Mouse (Mus musculus): ENCODE results near the gene Gucy2g.
"Not testable (repeated sequence)": the region's sequence is repeated elsewhere in the genome, so short reads cannot be mapped to it uniquely, and the experiment has no call there.

The Gucy2g gene

DNA sequence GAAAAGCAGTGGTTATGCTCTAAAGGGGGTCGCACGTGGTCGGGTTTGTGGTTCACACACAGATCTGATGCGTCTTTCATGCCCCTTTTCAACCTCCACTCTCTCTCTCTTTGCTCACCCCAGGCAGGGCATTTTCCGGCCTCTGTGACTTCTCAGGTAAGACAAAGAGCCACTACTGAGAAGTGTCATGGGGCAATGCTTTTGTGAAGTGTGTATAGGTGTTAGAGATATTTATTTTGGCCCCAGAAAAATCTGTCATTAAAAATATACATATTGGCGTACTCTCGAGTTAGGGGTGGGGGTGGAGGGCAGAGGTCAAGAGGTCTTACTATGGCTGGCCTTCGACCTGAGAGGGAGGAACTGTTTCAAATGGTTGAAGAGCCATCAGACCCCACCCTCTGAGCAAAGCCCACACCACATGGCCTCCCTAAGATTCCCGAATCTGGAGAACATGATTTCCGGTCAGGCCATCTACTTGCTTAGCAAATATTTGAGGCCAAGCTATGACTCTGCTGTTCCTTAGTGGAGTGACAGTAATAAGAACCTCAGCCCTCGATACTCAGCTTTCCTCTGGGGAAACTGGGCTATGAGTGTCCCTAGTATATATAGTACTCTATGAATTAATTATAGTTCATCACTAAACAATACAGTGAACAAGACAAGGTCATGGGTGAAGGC is 47.2 kb downstream of the Gucy2g start:
- ChIA-PET CTCF (interaction anchor here in 2 of 4 experiments (0.6 to 2.7 kb wide), 3 partner anchors 13 to 130 kb away, joined by 4 to 8 read pairs (median 7); no protein-coding TSS in a partner anchor), POLR2A (interaction anchor here in 2 of 4 experiments (0.5 to 0.9 kb wide), 2 partner anchors 13 to 122 kb away, joined by 3 read pairs; partner anchors contain the start of genes Vti1a (in 1 of the 2) and Zdhhc6 (in 1 of the 2))

DNA sequence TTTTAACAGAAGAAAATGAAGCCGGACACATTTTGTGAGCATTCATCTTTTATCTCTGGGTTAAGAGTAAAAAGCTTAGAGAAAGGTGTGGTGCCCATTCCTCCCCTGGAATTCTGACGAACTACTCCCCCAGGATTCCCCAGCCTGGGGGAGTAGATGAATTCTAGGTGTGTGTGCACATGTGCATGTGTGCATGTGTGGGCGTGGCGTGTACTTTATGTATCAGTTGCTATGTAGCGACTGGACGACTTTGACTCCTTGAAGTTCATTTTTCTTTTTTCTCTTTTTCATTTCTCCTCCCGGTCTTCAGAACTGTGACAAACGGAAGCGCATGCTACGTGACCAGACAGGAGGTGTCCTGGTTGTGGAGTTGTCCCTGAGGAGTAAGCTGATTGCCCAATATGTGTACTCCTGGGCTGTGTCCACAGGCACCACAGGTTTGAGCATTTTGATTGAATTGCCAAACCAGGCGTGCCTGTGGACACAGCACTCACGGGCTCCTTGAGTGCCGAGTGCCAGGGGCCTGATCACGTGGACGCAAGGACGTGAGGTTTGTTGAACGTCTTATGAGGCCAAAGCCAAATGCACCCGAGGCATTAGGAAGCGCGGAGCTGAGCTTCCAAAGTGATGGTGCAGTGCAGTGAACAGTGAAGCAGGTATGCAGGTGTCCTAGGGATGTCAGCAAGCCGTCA is 48.6 kb downstream of the Gucy2g start:
- ChIA-PET POLR2A (no interaction called here), CTCF (interaction anchor here in 2 of 4 experiments (0.6 kb wide), 2 partner anchors 87 to 143 kb away, joined by 5 to 6 read pairs; no protein-coding TSS in a partner anchor)

DNA sequence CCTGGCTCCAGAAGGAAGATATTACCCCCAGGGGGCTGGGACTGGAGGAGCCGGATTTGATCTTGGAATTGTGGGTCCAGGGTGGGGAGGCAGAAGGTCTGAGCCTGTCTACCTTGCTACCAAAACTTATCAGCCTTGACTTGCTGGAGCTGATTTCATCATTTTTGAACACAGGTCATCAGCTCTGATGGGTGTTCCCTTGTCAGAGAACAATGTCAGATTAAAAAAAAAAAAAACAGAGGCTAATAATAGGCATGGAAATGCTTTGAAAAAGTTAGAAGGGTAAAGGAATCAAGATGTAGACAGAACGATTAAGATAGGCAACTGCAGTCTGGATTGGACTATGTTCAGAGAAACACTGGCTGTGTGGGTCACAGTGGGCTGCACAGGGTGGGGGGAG is 49.4 kb downstream of the Gucy2g start:
- CTCF ChIA-PET: interaction anchor here in 1 of 4 experiments (0.7 kb wide), 1 partner anchor 45 kb away, joined by 3 read pairs; no protein-coding TSS in a partner anchor
- POLR2A ChIA-PET: interaction anchor here in 1 of 4 experiments (0.7 kb wide), 1 partner anchor 91 kb away, joined by 4 read pairs; no protein-coding TSS in a partner anchor

DNA sequence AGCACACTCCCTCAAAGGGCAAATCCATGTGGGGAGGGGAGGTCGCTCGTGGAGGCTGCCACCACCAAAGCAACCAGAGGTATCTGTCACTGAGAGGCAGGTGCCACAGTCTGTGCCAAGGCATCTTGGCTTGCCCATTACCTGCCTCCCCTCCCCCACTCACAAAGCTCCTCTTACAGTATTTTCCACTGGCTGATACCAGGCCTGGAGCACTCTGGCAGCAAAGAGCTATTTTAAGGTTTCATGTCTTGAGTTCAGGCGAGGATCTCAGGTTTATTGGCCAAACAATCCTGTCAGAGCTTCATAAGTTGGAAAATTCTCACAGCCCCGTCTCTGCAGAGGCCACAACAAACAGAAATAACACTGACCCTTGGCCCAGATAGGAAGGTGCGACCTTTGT is 51.0 kb downstream of the Gucy2g start:
- ChIA-PET POLR2A (no interaction called here), CTCF (interaction anchor here in 2 of 4 experiments (0.6 to 1.5 kb wide), 3 partner anchors 8 to 135 kb away, joined by 3 to 5 read pairs (median 4); no protein-coding TSS in a partner anchor)

DNA sequence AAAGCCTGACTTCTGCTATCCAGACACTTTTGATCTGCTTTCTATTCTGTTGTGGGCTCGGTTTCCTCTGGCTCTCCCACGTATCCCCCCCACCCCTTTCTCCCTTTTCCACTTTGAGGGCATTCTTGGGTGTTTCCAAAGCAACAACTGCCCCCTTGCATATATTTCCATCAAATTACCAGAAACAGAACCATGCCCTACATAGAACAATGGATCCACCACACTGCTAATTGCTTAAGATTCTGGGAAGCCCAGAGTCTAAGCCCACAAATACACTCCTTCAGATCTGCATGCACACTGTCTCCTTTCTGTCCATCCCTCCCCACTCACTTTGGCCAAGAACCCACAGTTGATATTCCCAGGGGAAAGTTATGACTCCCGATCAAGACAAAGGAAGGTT is 55.4 kb downstream of the Gucy2g start:
- POLR2A ChIA-PET: no interaction called here
- CTCF ChIA-PET: interaction anchor here in 2 of 4 experiments (1.2 to 1.7 kb wide), 2 partner anchors 13 to 1157 kb away, joined by 4 to 5 read pairs; no protein-coding TSS in a partner anchor

DNA sequence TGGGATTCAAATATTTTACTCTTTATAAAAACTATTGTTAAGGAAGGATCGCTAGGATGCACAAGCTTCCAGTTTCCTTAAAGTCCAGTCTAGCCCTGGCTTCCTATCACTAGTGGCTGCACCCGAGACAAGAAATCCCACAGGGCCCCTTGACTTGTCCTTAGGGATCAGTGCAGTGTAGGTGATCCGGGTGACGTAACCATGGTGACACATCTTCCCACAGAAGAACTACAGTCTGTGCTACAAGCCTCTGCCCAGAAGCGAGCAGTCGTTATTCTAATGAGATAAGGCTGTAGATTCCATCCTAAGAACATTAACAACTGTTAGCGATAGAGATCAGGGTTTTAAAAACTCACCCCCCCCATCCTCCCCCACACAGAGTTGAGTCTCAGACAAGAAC is 56.0 kb downstream of the Gucy2g start:
- ChIA-PET POLR2A (interaction anchor here in 1 of 4 experiments (0.6 kb wide), 1 partner anchor 86 kb away, joined by 4 read pairs; no protein-coding TSS in a partner anchor), CTCF (interaction anchor here in 3 of 4 experiments (0.6 to 1.7 kb wide), 4 partner anchors 13 to 1937 kb away, joined by 3 to 5 read pairs (median 4); no protein-coding TSS in a partner anchor)

DNA sequence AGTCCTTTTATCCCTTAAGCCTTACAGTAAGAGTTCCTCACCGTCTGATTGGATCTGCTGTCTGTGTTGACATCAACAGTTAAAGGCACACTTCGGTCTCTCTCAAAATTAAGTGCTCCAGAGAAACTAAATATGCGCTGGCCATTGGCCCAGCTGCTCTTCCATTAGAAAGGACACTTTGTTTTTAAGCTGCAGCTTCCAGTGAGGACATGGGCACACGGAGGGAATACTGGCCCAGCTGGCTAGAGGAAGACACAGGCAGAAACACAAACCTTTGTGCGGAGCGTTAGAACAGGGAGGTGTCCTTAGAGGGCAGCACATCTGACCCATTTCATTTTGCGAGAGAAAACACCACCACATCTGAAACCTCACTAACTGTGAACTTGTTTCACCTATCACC is 56.6 kb downstream of the Gucy2g start:
- ChIA-PET CTCF (interaction anchor here in 3 of 4 experiments (0.6 to 1.7 kb wide), 4 partner anchors 14 to 1937 kb away, joined by 3 to 5 read pairs (median 4); no protein-coding TSS in a partner anchor), POLR2A (interaction anchor here in 1 of 4 experiments (0.6 kb wide), 1 partner anchor 86 kb away, joined by 4 read pairs; no protein-coding TSS in a partner anchor)

DNA sequence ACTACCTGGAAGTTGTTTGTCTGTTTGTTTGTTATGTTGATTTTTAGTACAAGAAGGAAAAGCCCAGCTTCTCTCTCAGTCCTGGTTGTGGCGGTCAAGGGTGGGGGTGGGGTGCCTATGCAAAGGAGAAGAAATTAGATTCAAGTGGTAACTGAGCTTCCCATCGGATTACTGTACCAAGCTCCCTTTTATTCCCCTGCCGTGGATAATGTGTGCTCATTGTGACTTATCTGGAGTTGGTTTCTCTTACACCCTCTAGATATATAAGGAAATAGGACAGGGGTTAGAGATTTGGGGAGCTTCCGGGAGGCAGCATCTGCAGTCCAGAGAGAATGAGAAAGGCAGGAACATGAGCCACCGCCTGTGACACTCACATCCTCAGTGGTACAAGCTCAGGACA is 60.6 kb downstream of the Gucy2g start, which contains the start of gene Tectb:
Gene Tectb (plus strand): TSS at position 301 of the 400 bp plus-strand sequence.
- ChIA-PET CTCF (interaction anchor here (0.5 to 1.3 kb wide), 7 partner anchors 18 to 1808 kb away, joined by 3 to 6 read pairs (median 4); no protein-coding TSS in a partner anchor), POLR2A (interaction anchor here in 2 of 4 experiments (0.5 to 0.7 kb wide), 3 partner anchors 998 to 1832 kb away, joined by 3 to 10 read pairs (median 3); no protein-coding TSS in a partner anchor)

DNA sequence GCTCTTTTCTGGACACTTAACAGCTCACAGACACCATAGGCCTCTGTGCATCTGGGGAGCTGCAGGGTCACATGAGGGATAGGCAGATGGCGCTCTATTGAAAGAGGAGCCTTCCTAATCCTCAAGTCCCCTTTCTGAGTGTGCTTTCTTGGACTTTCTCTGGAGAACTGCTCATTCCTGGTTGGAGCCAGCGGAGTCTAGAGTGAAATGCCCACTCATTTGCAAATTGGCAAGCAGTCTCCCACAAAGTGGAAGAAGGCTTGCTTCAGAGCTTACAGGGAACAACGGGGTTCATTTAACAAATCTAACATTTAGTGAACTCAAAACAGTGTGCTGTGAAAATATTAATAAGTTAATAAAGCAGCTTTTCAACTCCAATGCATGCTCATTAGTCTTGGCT is 63.9 kb downstream of the Gucy2g start:
- CTCF ChIA-PET: interaction anchor here in 2 of 4 experiments (0.5 to 1.1 kb wide), 2 partner anchors 21 to 154 kb away, joined by 3 to 12 read pairs; no protein-coding TSS in a partner anchor
- POLR2A ChIA-PET: interaction anchor here in 1 of 4 experiments (0.6 kb wide), 2 partner anchors 37 to 386 kb away, joined by 3 to 4 read pairs; no protein-coding TSS in a partner anchor

DNA sequence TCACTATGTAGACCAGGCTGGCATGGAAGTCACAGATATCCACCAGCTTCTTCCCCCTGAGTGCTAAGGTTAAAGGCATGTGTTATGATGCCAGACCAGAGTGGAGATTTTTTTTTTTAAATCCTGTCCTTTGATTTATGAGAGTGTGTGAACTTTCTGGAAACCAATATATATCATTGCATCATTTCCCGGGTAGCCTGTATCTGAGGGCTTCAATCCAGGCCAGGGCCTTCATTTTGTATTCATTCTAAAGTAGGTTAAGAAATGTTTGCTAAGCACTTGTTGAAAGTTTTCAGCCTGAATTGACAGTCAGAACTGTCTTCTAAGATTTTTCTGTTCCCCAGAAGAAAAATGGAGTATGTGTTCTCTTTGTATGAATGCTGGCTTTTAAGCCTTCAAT is 69.5 kb downstream of the Gucy2g start:
- CTCF ChIA-PET: interaction anchor here in 1 of 4 experiments (0.5 kb wide), 1 partner anchor 108 kb away, joined by 3 read pairs; no protein-coding TSS in a partner anchor
- POLR2A ChIA-PET: no interaction called here

DNA sequence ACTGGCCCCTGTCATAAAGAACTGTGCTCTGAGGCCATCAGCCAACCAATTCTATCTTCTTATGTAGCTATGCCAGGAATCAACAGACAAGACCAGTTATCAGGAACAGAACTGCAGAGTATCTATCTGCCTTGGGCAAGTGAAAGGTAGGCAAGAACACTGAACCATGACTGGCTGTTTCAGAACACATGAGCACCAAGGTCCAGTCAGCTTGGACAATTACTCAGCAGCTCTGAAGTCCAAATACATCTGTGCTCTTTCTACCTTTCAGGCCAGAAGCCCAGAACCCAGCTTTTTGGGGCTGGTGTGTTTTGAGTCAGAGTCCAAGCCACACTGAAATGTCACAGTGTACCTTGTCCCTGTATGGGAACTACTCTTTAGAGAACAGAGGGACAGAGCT is 70.6 kb downstream of the Gucy2g start:
- POLR2A ChIA-PET: interaction anchor here in 2 of 4 experiments (0.6 to 1.0 kb wide), 3 partner anchors 11 to 728 kb away, joined by 3 to 4 read pairs (median 3); no protein-coding TSS in a partner anchor
- CTCF ChIA-PET: interaction anchor here in 1 of 4 experiments (0.6 kb wide), 3 partner anchors 499 to 1470 kb away, joined by 3 to 8 read pairs (median 5); no protein-coding TSS in a partner anchor

DNA sequence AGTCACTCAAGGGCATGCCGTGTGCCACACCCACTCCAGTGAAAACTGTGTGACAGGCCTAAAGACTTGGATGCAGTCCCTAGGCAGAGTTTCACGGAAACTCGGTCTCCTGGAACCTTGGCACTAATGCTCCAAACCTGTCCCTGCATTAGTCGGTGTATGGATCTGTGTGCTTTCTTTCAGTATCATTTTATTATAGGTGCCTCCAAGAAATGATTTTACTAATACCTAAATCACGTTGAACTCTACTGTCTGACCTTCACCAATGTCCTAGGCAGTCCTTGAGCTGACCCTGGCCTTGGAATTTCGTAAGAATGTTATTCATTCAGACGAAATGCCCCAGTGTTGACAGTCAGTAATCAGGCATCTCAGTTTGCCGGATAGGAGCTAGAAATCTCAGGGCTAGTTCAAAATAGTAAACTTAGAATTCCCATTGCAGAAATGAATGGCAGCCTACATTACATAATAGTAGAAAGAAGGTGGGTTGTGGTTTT is 71.8 kb downstream of the Gucy2g start:
- CTCF ChIA-PET: not testable (repeated sequence)
- POLR2A ChIA-PET: interaction anchor here in 2 of 4 experiments (0.7 to 0.9 kb wide), 2 partner anchors 28 to 48 kb away, joined by 3 read pairs; no protein-coding TSS in a partner anchor

DNA sequence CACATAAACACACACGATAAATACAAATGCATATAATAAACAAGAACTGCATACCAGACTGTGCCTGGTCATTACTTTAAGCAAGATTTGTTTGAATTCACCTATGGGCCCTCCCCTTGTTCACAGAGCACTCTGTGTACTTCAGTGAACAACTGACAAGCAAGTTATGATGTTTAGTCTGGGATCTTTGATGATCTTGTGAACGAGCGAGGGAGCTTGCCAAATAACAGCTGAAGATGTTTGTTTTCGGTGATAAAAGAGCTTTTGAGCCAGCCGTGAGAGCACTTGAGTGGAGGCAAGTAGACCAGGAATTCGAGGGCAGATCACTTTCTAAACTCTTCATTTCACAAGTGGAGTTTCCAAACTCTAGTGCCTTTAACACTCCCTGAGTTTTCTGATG is 72.7 kb downstream of the Gucy2g start:
- POLR2A ChIA-PET: no interaction called here

DNA sequence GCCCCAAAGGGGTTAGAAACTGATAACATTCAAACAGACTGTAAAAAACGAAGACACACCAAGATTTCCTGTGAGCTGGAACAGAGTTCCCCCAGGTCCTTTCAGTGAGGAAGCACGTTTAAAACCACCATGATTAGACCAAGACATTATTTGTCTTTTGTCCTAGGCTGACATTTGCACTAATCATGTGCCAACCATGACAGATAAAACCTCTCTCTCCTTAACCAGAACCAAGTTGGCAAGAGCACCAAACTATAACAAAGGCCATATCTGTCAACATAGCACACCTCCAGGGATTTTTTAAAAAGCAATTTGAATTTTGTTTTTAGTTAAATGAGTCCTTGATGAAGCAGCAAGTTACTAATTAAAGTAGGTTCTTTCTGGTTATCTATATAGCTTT is 73.3 kb downstream of the Gucy2g start:
- ChIA-PET CTCF (no interaction called here), POLR2A (no interaction called here)

More for the DNA sequence above, 72.7 kb downstream of the Gucy2g start:
- CTCF ChIA-PET: no interaction called here

DNA sequence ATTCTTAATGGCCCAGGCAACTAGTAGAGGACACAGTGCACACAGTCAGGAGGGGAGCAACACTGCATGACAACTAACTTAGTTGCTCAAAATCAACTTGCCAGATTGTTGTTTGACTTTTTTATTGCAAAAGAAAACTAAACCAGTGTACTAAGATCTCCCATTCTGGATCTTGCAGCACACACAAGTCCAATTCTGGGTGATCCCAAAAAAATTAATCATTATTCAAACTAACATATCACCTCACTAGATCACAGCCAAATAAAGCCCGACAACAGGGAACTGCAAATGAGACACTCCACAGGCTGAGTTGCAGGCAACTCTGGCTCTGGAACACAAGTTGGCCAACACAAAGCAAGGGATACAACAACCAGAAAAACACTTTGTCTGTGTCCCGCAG is 74.3 kb downstream of the Gucy2g start:
- POLR2A ChIA-PET: no interaction called here
- CTCF ChIA-PET: no interaction called here

DNA sequence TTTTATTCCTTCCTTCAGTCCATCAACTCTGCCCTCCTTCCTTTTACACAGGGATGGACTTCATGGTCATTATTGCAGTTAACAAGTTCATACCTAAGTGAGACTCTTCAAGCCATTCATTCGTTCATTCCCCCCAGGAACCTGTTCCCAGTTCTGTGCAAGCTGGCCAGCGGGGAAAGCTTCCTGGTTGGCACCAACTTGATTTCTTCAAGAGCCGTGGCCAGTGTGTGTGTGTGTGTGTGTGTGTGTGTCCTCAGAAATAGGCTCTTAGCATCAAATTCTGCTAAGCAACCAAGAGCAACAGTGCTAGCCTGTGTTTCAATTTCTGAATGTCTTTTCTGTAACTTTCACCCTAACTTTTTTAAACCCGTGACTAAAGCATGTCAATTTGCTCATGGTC is 75.1 kb downstream of the Gucy2g start:
- ChIA-PET POLR2A (interaction anchor here in 1 of 4 experiments (1.5 kb wide), 1 partner anchor 44 kb away, joined by 6 read pairs; no protein-coding TSS in a partner anchor), CTCF (no interaction called here)

DNA sequence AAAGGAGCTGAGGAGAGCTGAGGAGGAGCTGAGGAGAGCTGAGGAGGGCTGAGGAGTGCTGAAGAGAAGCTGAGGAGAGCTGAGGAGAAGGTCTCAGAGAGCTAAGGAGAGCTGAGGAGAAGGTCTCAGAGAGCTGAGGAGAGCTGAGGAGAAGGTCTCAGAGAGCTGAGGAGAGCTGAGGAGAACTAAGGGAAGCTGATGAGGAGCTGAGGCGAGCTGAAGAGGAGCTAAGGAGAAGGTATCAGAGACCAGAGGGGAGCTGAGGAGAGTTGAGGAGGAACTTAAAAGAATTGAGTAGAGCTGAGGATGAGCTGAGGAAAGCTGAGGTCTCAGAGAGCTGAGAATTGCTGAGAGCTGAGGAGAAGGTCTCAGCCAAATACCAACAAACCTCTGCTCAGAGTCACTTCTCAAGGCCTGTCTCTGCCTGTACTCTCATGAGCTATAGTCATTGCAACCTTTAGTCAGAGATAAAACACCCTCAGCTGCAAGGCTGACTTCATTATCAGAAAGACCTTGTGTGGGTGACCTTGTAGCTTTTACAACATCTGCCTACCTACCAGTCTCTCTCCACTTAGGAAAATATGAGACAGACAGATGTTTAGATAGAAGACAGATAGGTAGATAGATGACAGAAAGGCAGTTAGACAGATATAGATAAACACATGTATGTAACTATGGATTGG is 75.7 kb downstream of the Gucy2g start:
- ChIA-PET CTCF (interaction anchor here in 3 of 4 experiments (0.6 to 0.8 kb wide), 3 partner anchors 41 to 382 kb away, joined by 3 to 5 read pairs (median 3); no protein-coding TSS in a partner anchor), POLR2A (interaction anchor here (0.5 to 1.5 kb wide), 5 partner anchors 24 to 1807 kb away, joined by 3 to 8 read pairs (median 4); no protein-coding TSS in a partner anchor)

DNA sequence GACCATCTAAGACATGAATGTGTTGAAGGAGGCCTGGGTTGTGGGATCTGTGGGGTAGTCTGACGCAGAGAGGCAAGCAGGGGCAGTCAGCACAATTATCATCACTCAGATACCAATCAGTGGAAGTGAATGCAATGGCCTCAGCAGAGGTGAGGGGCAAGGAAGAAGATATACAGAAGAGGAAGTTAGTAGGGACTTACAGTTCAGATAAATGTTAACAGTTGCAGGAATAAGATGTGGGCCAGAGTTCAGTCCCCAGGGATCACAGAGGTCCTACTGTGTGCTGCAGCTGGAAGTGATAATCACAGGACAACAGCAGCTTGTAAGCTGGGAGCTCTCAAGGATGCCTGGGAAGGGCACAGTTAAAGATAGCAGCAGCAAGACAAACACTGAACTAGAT is 76.9 kb downstream of the Gucy2g start:
- ChIA-PET POLR2A (no interaction called here), CTCF (interaction anchor here in 2 of 4 experiments (0.5 to 0.8 kb wide), 2 partner anchors 127 to 144 kb away, joined by 3 to 5 read pairs; no protein-coding TSS in a partner anchor)

Data from embryonic stem cell, embryonic (primary cell).